Mouse (Mus musculus) layer of hippocampus, adult 2 months (tissue): ENCODE data around the gene Pigz. TPM values are rescaled to one million over a fixed set of nuclear protein-coding genes. Genes with fewer than 3 reads are reported as not detected.
"Not testable (repeated sequence)": the region's sequence is repeated elsewhere in the genome, so short reads cannot be mapped to it uniquely, and the experiment has no call there.

ENCODE experiments used
- DNase-seq, 2 experiments: peaks; one replicate each; pipeline ENCODE4 v3.0.0; 2022; ENCODE audit warnings: low spot score in 2 of 2
- H3K27ac ChIP-seq: fragments of 200-600 bp; 2 replicates; pipeline ENCODE4 v1.8.1; 2022
- H3K4me3 ChIP-seq: fragments of 200-600 bp; 2 replicates; pipeline ENCODE4 v1.8.1; 2022; ENCODE audit warnings: mild to moderate bottlenecking
- CTCF ChIP-seq: fragments of 200-600 bp; conservative IDR thresholded peaks from 2 replicates; pipeline ENCODE4 v1.8.1; 2022; ENCODE audit warnings: antibody characterized with exemption, mild to moderate bottlenecking, moderate library complexity
- total RNA-seq, 2 experiments: library from RNA; stranded (reverse); gene quantifications; 2 replicates each; pipeline ENCODE4 v1.2.3; 2021

Gene Pigz
- total RNA-seq, 2 experiments from 2014 or later, result 11.9 to 15.6 TPM

GRCm38 (mm10) chr16:31935091-31935979 lies 1.7 kb downstream of the Pigz start:
- H3K27ac ChIP-seq, result peak overlapping the region; percentile 89
- TF ChIP-seq CTCF, result no peak
- H3K4me3 ChIP-seq, result peak overlapping the region; percentile 70
- peak; percentile 35 to 63 for DNase-seq

GRCm38 (mm10) chr16:31936568-31936967 lies 2.9 kb downstream of the Pigz start:
- Histone ChIP-seq H3K4me3 (no peak overlapping the region), H3K27ac (no peak overlapping the region)
- TF ChIP-seq CTCF, result peak; percentile 45
- DNase-seq, result no peak

- no peak overlapping the region for H3K27ac ChIP-seq
- no peak for TF ChIP-seq CTCF
- no peak for DNase-seq
- no peak overlapping the region for H3K4me3 ChIP-seq
Measured at GRCm38 (mm10) chr16:31938856-31939255, 5.2 kb downstream of the Pigz start.

GRCm38 (mm10) chr16:31940586-31940985 lies 6.9 kb downstream of the Pigz start:
- H3K4me3 ChIP-seq, result no peak overlapping the region
- no peak overlapping the region for H3K27ac ChIP-seq
- no peak for TF ChIP-seq CTCF
- no peak for DNase-seq

- Histone ChIP-seq H3K4me3 (no peak overlapping the region; the same call in 1 of the 2 replicates), H3K27ac (peak overlapping the region; percentile 69)
- DNase-seq, result peak; percentile 79 to 85
- TF ChIP-seq CTCF, result peak; percentile 91
Measured at GRCm38 (mm10) chr16:31943980-31944379, 10.3 kb downstream of the Pigz start.

- H3K27ac ChIP-seq, result peak overlapping the region; percentile 69; the same call in 1 of the 2 replicates
- H3K4me3 ChIP-seq, result no peak overlapping the region
- DNase-seq, result no peak
- TF ChIP-seq CTCF, result no peak
Measured at GRCm38 (mm10) chr16:31944698-31945255, 11.1 kb downstream of the Pigz start.

- no peak for DNase-seq
- H3K4me3 ChIP-seq, result no peak overlapping the region; the same call in 1 of the 2 replicates
- TF ChIP-seq CTCF, result no peak
- H3K27ac ChIP-seq, result peak overlapping the region; percentile 69; the same call in 1 of the 2 replicates
Measured at GRCm38 (mm10) chr16:31945372-31945771, 11.7 kb downstream of the Pigz start.

- peak overlapping the region; percentile 95 for H3K4me3 ChIP-seq
- H3K27ac ChIP-seq, DNase-seq: not testable (repeated sequence)
Measured at GRCm38 (mm10) chr16:31945986-31946385, 12.3 kb downstream of the Pigz start.

- peak overlapping the region; percentile 95 for H3K27ac ChIP-seq
- no peak for DNase-seq
- H3K4me3 ChIP-seq, result peak overlapping the region; percentile 95
- TF ChIP-seq CTCF, result no peak
Measured at GRCm38 (mm10) chr16:31947333-31947732, 13.7 kb downstream of the Pigz start.

GRCm38 (mm10) chr16:31947901-31948316 lies 14.3 kb downstream of the Pigz start:
- Histone ChIP-seq H3K27ac (peak overlapping the region; percentile 95), H3K4me3 (peak overlapping the region; percentile 95)
- no peak for TF ChIP-seq CTCF
- no peak for DNase-seq

- Histone ChIP-seq H3K27ac (peak within 1 kb of the TSS; percentile 95), H3K4me3 (peak within 1 kb of the TSS; percentile 95)
- peak; percentile 96 to 99 for DNase-seq
- TF ChIP-seq CTCF, result peak; percentile 46
Measured at GRCm38 (mm10) chr16:31948345-31948774, 14.7 kb downstream of the Pigz start, which contains the start of the genes 0610012G03Rik and Ncbp2. 0610012G03Rik (minus strand) TSS chr16:31948494. Ncbp2 (plus strand) TSS chr16:31948513.

- peak overlapping the region; percentile 8; the same call in 1 of the 2 replicates for H3K27ac ChIP-seq
- DNase-seq, result peak in 1 of 2 experiments; percentile 49
Measured at GRCm38 (mm10) chr16:31963224-31963623, 29.6 kb downstream of the Pigz start.

GRCm38 (mm10) chr16:31975258-31975657 lies 41.6 kb downstream of the Pigz start:
- no peak for TF ChIP-seq CTCF
- no peak overlapping the region for H3K4me3 ChIP-seq
- no peak for DNase-seq
- H3K27ac ChIP-seq, result no peak overlapping the region

More at GRCm38 (mm10) chr16:31963224-31963623, 29.6 kb downstream of the Pigz start:
- no peak for TF ChIP-seq CTCF
- no peak overlapping the region for H3K4me3 ChIP-seq
